Mouse (Mus musculus) hindbrain, postnatal 0 days (tissue): ENCODE measurements at regions not wholly inside any gene's neighbourhood (a gene's known extent, or its start where the extent isn't known, plus 50 kb on each side); places are given as distances from the start of the nearest gene placed in this dataset.

Source experiments
- ATAC-seq: fragments of 200-750 bp; cut with Nextera tagmentation; 2 replicates; pipeline ENCODE4 v1.8.0; 2017; ENCODE audit warnings: mild to moderate bottlenecking, moderate TSS enrichment, moderate library complexity
- DNase-seq: peaks from one replicate; pipeline ENCODE4 v3.0.0-alpha.2; 2015; ENCODE audit warnings: low spot score
- H3K27ac ChIP-seq: fragments of 300-500 bp; sonication (generic); 2 replicates; pipeline ENCODE4 v1.5.1; 2014; ENCODE audit warnings: mild to moderate bottlenecking
- H3K27me3 ChIP-seq: fragments of 300-500 bp; sonication (generic); 2 replicates; pipeline ENCODE4 v1.6.1; 2014; ENCODE audit warnings: low read length, mixed read lengths; ENCODE audit not compliant: insufficient read depth
- H3K36me3 ChIP-seq: fragments of 300-500 bp; sonication (generic); 2 replicates; pipeline ENCODE4 v1.6.1; 2014; ENCODE audit warnings: low read length, mixed read lengths; ENCODE audit not compliant: insufficient read depth
- H3K4me1 ChIP-seq: fragments of 300-500 bp; sonication (generic); 2 replicates; pipeline ENCODE4 v1.6.1; 2014; ENCODE audit warnings: antibody characterized with exemption, low read length, mixed read lengths; ENCODE audit not compliant: insufficient read depth
- H3K4me2 ChIP-seq: fragments of 300-500 bp; sonication (generic); 2 replicates; pipeline ENCODE4 v1.6.1; 2014; ENCODE audit warnings: low read depth, mild to moderate bottlenecking, low read length, moderate library complexity, mixed read lengths
- H3K4me3 ChIP-seq: fragments of 300-500 bp; sonication (generic); 2 replicates; pipeline ENCODE4 v1.5.1; 2014; ENCODE audit warnings: low read length
- H3K9ac ChIP-seq: fragments of 300-500 bp; sonication (generic); replicated peaks from 2 replicates; pipeline ENCODE4 v1.6.1; 2014; ENCODE audit warnings: mild to moderate bottlenecking, low read length, moderate library complexity, mixed read lengths
- H3K9me3 ChIP-seq: fragments of 300-500 bp; sonication (generic); 2 replicates; pipeline ENCODE4 v1.6.1; 2016; ENCODE audit warnings: low read length, mixed read lengths
- CTCF ChIP-seq: IDR thresholded peaks from 2 replicates; pipeline ENCODE4 v1.5.1; 2016; ENCODE audit warnings: antibody characterized with exemption, control low read depth, low read depth
- WGBS: fragments of 180-500 bp; shearing (Covaris S2); extraction: QIAGEN DNeasy Blood & Tissue Kit; methylation state at CpG from one replicate; pipeline ENCODE4 v1.1.7; 2014; 5-methylcytosine and 5-hydroxymethylcytosine counted together

GRCm38 (mm10) chr8:89507639-89508038 lies 463.7 kb upstream of the Sall1 start:
- Histone ChIP-seq H3K27ac (no peak overlapping the region), H3K4me1 (no peaks in the 10 kb centered on the region), H3K27me3 (no peaks in the 10 kb centered on the region), H3K4me3 (no peak overlapping the region), H3K4me2 (no peak overlapping the region), H3K9ac (no peak overlapping the region), H3K9me3 (no peaks in the 10 kb centered on the region), H3K36me3 (no peaks in the 10 kb centered on the region)
- no peak for DNase-seq
- 65% methylated on average over 6 of the region's 6 CpGs for WGBS
- no peak for TF ChIP-seq CTCF
- no peak for ATAC-seq

- H3K9me3 ChIP-seq: no peaks in the 10 kb centered on the region
- ATAC-seq (no peak), DNase-seq (no peak)
- H3K9ac ChIP-seq: no peak overlapping the region
- H3K4me2 ChIP-seq: no peak overlapping the region
- H3K4me1 ChIP-seq: no peaks in the 10 kb centered on the region
- H3K36me3 ChIP-seq: no peaks in the 10 kb centered on the region
- H3K27me3 ChIP-seq: no peaks in the 10 kb centered on the region
- no peak overlapping the region for H3K4me3 ChIP-seq
- 53% methylated on average over 4 of the region's 4 CpGs for WGBS
- H3K27ac ChIP-seq: no peak overlapping the region
- no peak for TF ChIP-seq CTCF
Measured at GRCm38 (mm10) chr8:89503545-89504234, 459.7 kb upstream of the Sall1 start.

GRCm38 (mm10) chr8:89503030-89503429 lies 459.1 kb upstream of the Sall1 start:
- Histone ChIP-seq H3K9me3 (no peaks in the 10 kb centered on the region), H3K9ac (no peak overlapping the region), H3K36me3 (no peaks in the 10 kb centered on the region), H3K27me3 (no peaks in the 10 kb centered on the region), H3K27ac (no peak overlapping the region), H3K4me1 (no peaks in the 10 kb centered on the region), H3K4me2 (no peak overlapping the region), H3K4me3 (no peak overlapping the region)
- DNase-seq (no peak), ATAC-seq (no peak)
- TF ChIP-seq CTCF: no peak
- WGBS: 85% methylated on average over 6 of the region's 6 CpGs

- ATAC-seq (no peak), DNase-seq (no peak)
- Histone ChIP-seq H3K36me3 (no peaks in the 10 kb centered on the region), H3K27ac (no peak overlapping the region), H3K9me3 (no peaks in the 10 kb centered on the region), H3K9ac (no peak overlapping the region), H3K4me3 (no peak overlapping the region), H3K4me1 (no peaks in the 10 kb centered on the region), H3K27me3 (no peaks in the 10 kb centered on the region), H3K4me2 (no peak overlapping the region)
- WGBS: 89% methylated on average over 6 of the region's 6 CpGs
- no peak for TF ChIP-seq CTCF
Measured at GRCm38 (mm10) chr8:89501756-89502155, 457.8 kb upstream of the Sall1 start.

- Histone ChIP-seq H3K9ac (no peak overlapping the region), H3K4me2 (no peak overlapping the region), H3K27ac (no peak overlapping the region), H3K9me3 (no peaks in the 10 kb centered on the region), H3K27me3 (no peaks in the 10 kb centered on the region), H3K4me1 (no peaks in the 10 kb centered on the region), H3K4me3 (no peak overlapping the region), H3K36me3 (no peaks in the 10 kb centered on the region)
- DNase-seq: peak; percentile 31
- 74% methylated on average over 6 of the region's 6 CpGs for WGBS
- TF ChIP-seq CTCF: no peak
- ATAC-seq: no peak
Measured at GRCm38 (mm10) chr8:89499831-89500230, 455.9 kb upstream of the Sall1 start.

- H3K4me3 ChIP-seq: no peak overlapping the region
- H3K36me3 ChIP-seq: no peaks in the 10 kb centered on the region
- no peak overlapping the region for H3K27ac ChIP-seq
- DNase-seq (no peak), ATAC-seq (no peak)
- H3K4me1 ChIP-seq: no peaks in the 10 kb centered on the region
- no peak overlapping the region for H3K4me2 ChIP-seq
- no peak overlapping the region for H3K9ac ChIP-seq
- no peaks in the 10 kb centered on the region for H3K27me3 ChIP-seq
- no peaks in the 10 kb centered on the region for H3K9me3 ChIP-seq
- 76% methylated on average over 6 of the region's 6 CpGs for WGBS
- no peak for TF ChIP-seq CTCF
Measured at GRCm38 (mm10) chr8:89498088-89498695, 454.2 kb upstream of the Sall1 start.

- no peaks in the 10 kb centered on the region for H3K4me1 ChIP-seq
- no peaks in the 10 kb centered on the region for H3K9me3 ChIP-seq
- no peak overlapping the region for H3K4me3 ChIP-seq
- no peaks in the 10 kb centered on the region for H3K27me3 ChIP-seq
- DNase-seq (no peak), ATAC-seq (no peak)
- H3K36me3 ChIP-seq: no peaks in the 10 kb centered on the region
- H3K4me2 ChIP-seq: no peak overlapping the region
- no peak overlapping the region for H3K9ac ChIP-seq
- no peak overlapping the region for H3K27ac ChIP-seq
- no peak for TF ChIP-seq CTCF
Measured at GRCm38 (mm10) chr8:89492336-89492735, 448.4 kb upstream of the Sall1 start.
